27 mouse cellular contexts compared by ENCODE assay signal in the genomic region with DNA sequence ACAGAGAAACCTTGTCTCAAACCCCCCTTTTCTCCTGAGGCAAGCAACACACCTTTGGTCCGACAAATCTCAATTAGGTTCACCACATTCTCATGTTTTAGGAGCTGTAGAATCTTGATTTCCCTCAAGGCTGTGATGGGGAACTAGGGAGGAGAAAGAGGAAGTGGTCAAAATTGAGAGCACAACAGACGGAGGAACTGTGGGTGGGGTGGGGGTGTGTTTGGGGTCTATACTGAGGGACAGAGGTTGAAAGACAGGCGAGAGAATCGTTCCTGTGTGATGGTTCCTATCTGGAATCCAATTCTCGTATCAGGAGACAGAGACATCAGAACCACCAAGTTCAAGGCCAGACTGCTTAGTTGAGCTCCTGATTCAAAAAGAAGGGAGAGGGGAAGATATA. TPM values are rescaled to one million over a fixed set of nuclear protein-coding genes. Genes with fewer than 3 reads are reported as not detected.
A peak's percentile ranks its signal among the peaks of the same experiment; 100 is the strongest.
DNase-seq lines count a peak whose midpoint lies in the region; ATAC-seq and TF ChIP-seq lines count a peak whose summit lies in the region.
"Had no signal": no experiment of that assay in that cellular context is flagged by ENCODE, and none has a peak within 500 bp of the region (broad histone marks: within the 10 kb centered on the region; RNA-seq: fewer than 3 reads in every experiment).

No protein-coding gene starts in this region.

- no peak overlapping the region for H3K27ac ChIP-seq in liver, embryonic 13.5 days
- peak overlapping the region; percentile 37; the same call in 1 of the 2 replicates for H3K27ac ChIP-seq in CH12.LX (ENCODE audit: insufficient read depth, low read depth)
- no peak overlapping the region for H3K27ac ChIP-seq in brown adipose tissue, adult 24 weeks (replicated peaks; ENCODE audit: low read depth, low read length)
- H3K27ac ChIP-seq: heart, embryonic 15.5 days; midbrain, embryonic 12.5 days; neural tube, embryonic 12.5 days had no signal

- peaks cover 53% of the 10 kb centered on the region for H3K4me1 ChIP-seq in liver, embryonic 13.5 days (replicated peaks)
- peaks cover 27 to 47% of the 10 kb centered on the region in 2 experiments for H3K4me1 ChIP-seq in CH12.LX (ENCODE audit: control insufficient read depth in 1 of 2, insufficient read depth in 2 of 2)
- peaks cover 12% of the 10 kb centered on the region; the same call in 1 of the 2 replicates for H3K4me1 ChIP-seq in brown adipose tissue, adult 24 weeks (ENCODE audit: control insufficient read depth, insufficient read depth, insufficient read length, low read length)

- dilution Hi-C loops in CH12.LX (cut with MboI; ENCODE audit: extremely low pct_ligation_motif_present, extremely low pct_unique_long_range_greater_than_20kb, low sequenced_read_pairs): no loop called here

- in situ Hi-C loops in CH12.LX (cut with MboI; ENCODE audit: low pct_ligation_motif_present, low pct_unique_long_range_greater_than_20kb, low sequenced_read_pairs): loop anchor here (5.0 kb wide), 1 partner anchor 47 kb away; the partner anchor contains the start of gene Tor2a

- no peak for DNase-seq in liver, embryonic 13.5 days
- DNase-seq in liver: no peak
- DNase-seq in 416B (ENCODE audit: low read depth): peak; percentile 65
- DNase-seq in CH12.LX (ENCODE audit: extremely low read depth): peak; percentile 49
- no peak for DNase-seq in frontal cortex, postnatal 10 days (ENCODE audit: low spot score in 2 of 2)
- no peak for DNase-seq in adrenal gland, postnatal 36 days
- DNase-seq in ovary, postnatal 36 days (ENCODE audit: low spot score): no peak
- DNase-seq: adrenal gland, adult 8-10 months; cerebellum, adult 11-12 months; cerebellum, postnatal 14 days; embryo, embryonic 11 days; forebrain, postnatal 0 days; gastrocnemius, adult 2 months; heart, postnatal 4 days; kidney, postnatal 36 days; lung, adult 2 months; thymus, postnatal 4 days had no signal

- TF ChIP-seq CTCF in CH12.LX (conservative IDR thresholded peaks at IDR 0.05 in 1 of 2, IDR thresholded peaks at IDR 0.05 in 1 of 2; ENCODE audit: low read depth in 2 of 2, low read length in 2 of 2): no peak

- TF ChIP-seq RAD21 in CH12.LX (IDR thresholded peaks at IDR 0.05; ENCODE audit: low read depth, low read length): no peak

- no peak overlapping the region for H3K9ac ChIP-seq in liver, embryonic 13.5 days
- no peak overlapping the region for H3K9ac ChIP-seq in CH12.LX (ENCODE audit: insufficient read depth, low read depth)
- H3K9ac ChIP-seq: forebrain, postnatal 0 days; limb, embryonic 13.5 days; midbrain, embryonic 12.5 days; neural tube, embryonic 12.5 days had no signal

- peaks cover 62% of the 10 kb centered on the region for H3K36me3 ChIP-seq in liver, embryonic 13.5 days
- peaks cover 47 to 57% of the 10 kb centered on the region in 2 experiments for H3K36me3 ChIP-seq in CH12.LX (replicated peaks in 1 of 2; ENCODE audit: control insufficient read depth in 1 of 2, insufficient read depth in 1 of 2, low read length in 1 of 2)

- no peaks in the 10 kb centered on the region for H3K9me3 ChIP-seq in liver, embryonic 13.5 days (replicated peaks)
- no peaks in the 10 kb centered on the region for H3K9me3 ChIP-seq in CH12.LX (replicated peaks; ENCODE audit: low read length)
- H3K9me3 ChIP-seq: heart, embryonic 15.5 days; limb, embryonic 13.5 days; midbrain, embryonic 12.5 days; neural tube, embryonic 12.5 days had no signal

- WGBS in liver, embryonic 13.5 days (ENCODE audit: insufficient replicate concordance): 32% methylated on average over 5 of the region's 5 CpGs

- TF ChIP-seq EP300 in CH12.LX (IDR thresholded peaks at IDR 0.05; ENCODE audit: low read length): peak; percentile 62

- peak overlapping the region; percentile 12 for H3K4me2 ChIP-seq in liver, embryonic 13.5 days
- peak overlapping the region; percentile 81; the same call in 1 of the 2 replicates for H3K4me2 ChIP-seq in CH12.LX (ENCODE audit: insufficient read depth, low read depth, poor library complexity, severe bottlenecking)

- 0 out of 2 replicates have a peak overlapping the region, but pooled peaks have one; percentile 93 for H3K4me3 ChIP-seq in liver, embryonic 13.5 days (replicated peaks)
- no peak overlapping the region for H3K4me3 ChIP-seq in CH12.LX (replicated peaks in 1 of 3; ENCODE audit: low read depth in 2 of 3, low read length in 2 of 3, poor library complexity in 1 of 3)
- peak overlapping the region; percentile 16; the same call in 1 of the 2 replicates for H3K4me3 ChIP-seq in brown adipose tissue, adult 24 weeks (ENCODE audit: insufficient read depth, low read depth, low read length)
- H3K4me3 ChIP-seq: heart, embryonic 15.5 days had no signal

- ATAC-seq in liver, embryonic 13.5 days (ENCODE audit: low read depth): no peak
- ATAC-seq: forebrain, postnatal 0 days; hindbrain, embryonic 16.5 days; intestine, embryonic 16.5 days had no signal

- TF ChIP-seq POLR2A in CH12.LX (IDR thresholded peaks at IDR 0.05; ENCODE audit: low read depth, low read length): no peak

- peaks cover 52% of the 10 kb centered on the region for H3K79me2 ChIP-seq in CH12.LX (replicated peaks; ENCODE audit: control insufficient read depth, extremely low read depth, insufficient read depth, poor library complexity, severe bottlenecking)

- no peaks in the 10 kb centered on the region for H3K27me3 ChIP-seq in liver, embryonic 13.5 days
- H3K27me3 ChIP-seq in CH12.LX (replicated peaks): no peaks in the 10 kb centered on the region
- H3K27me3 ChIP-seq: heart, embryonic 15.5 days; limb, embryonic 13.5 days; midbrain, embryonic 12.5 days; neural tube, embryonic 12.5 days had no signal

TF ChIP-seq in CH12.LX, 34 proteins besides CTCF, POLR2A, EP300 and RAD21:
- peak; percentile 72 for TF ChIP-seq SIN3A (IDR thresholded peaks at IDR 0.05; ENCODE audit: low read length)
- no peak for TF ChIP-seq BHLHE40 (IDR thresholded peaks at IDR 0.05; ENCODE audit: low read depth, low read length)
- TF ChIP-seq SMC3 (IDR thresholded peaks at IDR 0.05; ENCODE audit: low read depth, low read length): no peak
- TF ChIP-seq TBP (conservative IDR thresholded peaks at IDR 0.05; ENCODE audit: low read depth, low read length): no peak
- 0 out of 2 replicates have a peak, but pooled peaks have one; percentile 48 for TF ChIP-seq IRF4 (IDR thresholded peaks at IDR 0.05; ENCODE audit: low read depth, low read length)
- TF ChIP-seq ETS1 (conservative IDR thresholded peaks at IDR 0.05; ENCODE audit: low read depth, low read length): 0 out of 2 replicates have a peak, but pooled peaks have one; percentile 18

RNA-seq across cellular contexts. Expression of gene Cdk9, which starts 2.5 kb away (rescaled TPM):
- 60.4 TPM in 2 replicates for polyA plus RNA-seq in liver, embryonic 13.5 days (2015; fragmentation: Nextera tagmentation; extraction: Ambion mirVana)
- total RNA-seq in CH12.LX (2012; rRNA removed) (41.7 and 45.2 TPM in 2 replicates), CH12.LX (2014; rRNA removed) (72.1 and 73.7 TPM in 2 replicates)
- polyA plus RNA-seq in CH12.LX (2012; ENCODE audit: insufficient read length, low read depth): 136 and 138 TPM in 2 replicates
- 27.3 and 27.6 TPM in 2 replicates for polyA plus RNA-seq in brown adipose tissue, adult 24 weeks (2012; ENCODE audit: insufficient read depth, insufficient read length, missing spikeins)
- total RNA-seq in adrenal gland, postnatal 36 days (2021): 10 to 100 TPM; 74.7 to 76.3 TPM

RNA-seq across cellular contexts. Expression of gene Fpgs, which starts 6.5 kb away (rescaled TPM):
- 31.1 and 32.9 TPM in 2 replicates for polyA plus RNA-seq in liver, embryonic 13.5 days (2015; fragmentation: Nextera tagmentation; extraction: Ambion mirVana)
- 31.8 and 34.1 TPM in 2 replicates for total RNA-seq in CH12.LX (2012; rRNA removed)
- 37.9 and 41.8 TPM in 2 replicates for total RNA-seq in CH12.LX (2014; rRNA removed)
- polyA plus RNA-seq in CH12.LX (2012; ENCODE audit: insufficient read length, low read depth): 52.4 and 59.2 TPM in 2 replicates
- polyA plus RNA-seq in brown adipose tissue, adult 24 weeks (2012; ENCODE audit: insufficient read depth, insufficient read length, missing spikeins): 2.8 and 2.9 TPM in 2 replicates
- 10 to 100 TPM; 12.8 to 14.9 TPM for total RNA-seq in adrenal gland, postnatal 36 days (2021)

RNA-seq across cellular contexts. Expression of gene Sh2d3c, which starts 10.4 kb away (rescaled TPM):
- polyA plus RNA-seq in liver, embryonic 13.5 days (2015; fragmentation: Nextera tagmentation; extraction: Ambion mirVana): 5.4 and 5.6 TPM in 2 replicates
- total RNA-seq in CH12.LX (2012; rRNA removed): 10.2 and 11.1 TPM in 2 replicates
- total RNA-seq in CH12.LX (2014; rRNA removed): 4.8 and 5.1 TPM in 2 replicates
- polyA plus RNA-seq in CH12.LX (2012; ENCODE audit: insufficient read length, low read depth): 22.0 and 25.8 TPM in 2 replicates
- polyA plus RNA-seq in brown adipose tissue, adult 24 weeks (2012; ENCODE audit: insufficient read depth, insufficient read length, missing spikeins): 4.4 and 6.3 TPM in 2 replicates
- total RNA-seq in adrenal gland, postnatal 36 days (2021): 10 to 100 TPM; 13.0 to 18.9 TPM

RNA-seq across cellular contexts. Expression of gene 6330409D20Rik, which starts 30.4 kb away (rescaled TPM):
- polyA plus RNA-seq in liver, embryonic 13.5 days (2015; fragmentation: Nextera tagmentation; extraction: Ambion mirVana): 0.15 TPM in 1 of 2 replicates, not detected in the other
- total RNA-seq in CH12.LX (2012; rRNA removed): not detected in 2 replicates
- total RNA-seq in CH12.LX (2014; rRNA removed): not detected in 2 replicates
- 0.41 and 0.46 TPM in 2 replicates for polyA plus RNA-seq in CH12.LX (2012; ENCODE audit: insufficient read length, low read depth)
- polyA plus RNA-seq in brown adipose tissue, adult 24 weeks (2012; ENCODE audit: insufficient read depth, insufficient read length, missing spikeins): not detected in 2 replicates
- total RNA-seq in adrenal gland, postnatal 36 days (2021): not detected
- total RNA-seq: adrenal gland, adult 8-10 months; gastrocnemius, adult 2 months; heart, postnatal 4 days had no signal
- polyA plus RNA-seq: gonadal fat pad, adult 2 months; intestine, embryonic 16.5 days; kidney, embryonic 14.5 days; small intestine, adult 2 months had no signal

RNA-seq across cellular contexts. Expression of gene Tor2a, which starts 46.6 kb away (rescaled TPM):
- polyA plus RNA-seq in liver, embryonic 13.5 days (2015; fragmentation: Nextera tagmentation; extraction: Ambion mirVana): 30.1 TPM in 2 replicates
- 49.9 and 53.8 TPM in 2 replicates for total RNA-seq in CH12.LX (2012; rRNA removed)
- 37.5 and 41.4 TPM in 2 replicates for total RNA-seq in CH12.LX (2014; rRNA removed)
- 28.5 and 33.3 TPM in 2 replicates for polyA plus RNA-seq in CH12.LX (2012; ENCODE audit: insufficient read length, low read depth)
- 16.8 and 17.6 TPM in 2 replicates for polyA plus RNA-seq in brown adipose tissue, adult 24 weeks (2012; ENCODE audit: insufficient read depth, insufficient read length, missing spikeins)
- total RNA-seq in adrenal gland, postnatal 36 days (2021): 10 to 100 TPM; 26.7 to 32.5 TPM

Comparison
In these comparisons a context has a peak if more than half of its experiments do, and no peak if none do; other contexts are left out.
1. DNase-seq: peak in 416B (single experiment) and CH12.LX (single experiment); none in liver, embryonic 13.5 days (single experiment), liver (single experiment), frontal cortex, postnatal 10 days (0 of 2), adrenal gland, postnatal 36 days (0 of 2) and ovary, postnatal 36 days (single experiment).
2. H3K4me3 ChIP-seq: peak in liver, embryonic 13.5 days (single experiment) and brown adipose tissue, adult 24 weeks (single experiment); none in CH12.LX (0 of 3).